Mouse (Mus musculus) cerebellum, adult 2 months (tissue): ENCODE measurements around the gene Akap8l.

Source experiments
- CTCF ChIP-seq: fragments of 200-500 bp; IDR thresholded peaks from 2 replicates; pipeline ENCODE4 v1.5.1; 2011; ENCODE audit warnings: low read depth, mild to moderate bottlenecking, control low read depth, low read length, moderate library complexity, borderline replicate concordance; ENCODE audit not compliant: insufficient read depth
- POLR2A ChIP-seq: fragments of 200-500 bp; IDR thresholded peaks from 2 replicates; pipeline ENCODE4 v1.6.1; 2011; ENCODE audit warnings: low read length, control low read depth, borderline replicate concordance; ENCODE audit not compliant: insufficient read depth

GRCm38 (mm10) chr17:32358192-32358942, 8.0 kb upstream of the Akap8l start:
- TF ChIP-seq POLR2A, result no peak
- TF ChIP-seq CTCF, result no peak
